Mouse (Mus musculus) G1E-ER4 (cell line): ENCODE data around the gene Rpl21. TPM values are rescaled to one million over a fixed set of nuclear protein-coding genes. Genes with fewer than 3 reads are reported as not detected.

Source experiments
- GATA1 ChIP-seq: IDR thresholded peaks from one replicate; pipeline ENCODE4 v1.8.0; 2012; ENCODE audit warnings: low read length, inconsistent platforms
- polyA plus RNA-seq: library from polyadenylated mRNA; stranded (reverse); fragments of >175 nt; gene quantifications from 2 replicates; pipeline ENCODE4 v1.2.3, GENCODE M21; 2012

Gene Rpl21
- polyA plus RNA-seq, 1 experiment, result 110 TPM

DNA sequence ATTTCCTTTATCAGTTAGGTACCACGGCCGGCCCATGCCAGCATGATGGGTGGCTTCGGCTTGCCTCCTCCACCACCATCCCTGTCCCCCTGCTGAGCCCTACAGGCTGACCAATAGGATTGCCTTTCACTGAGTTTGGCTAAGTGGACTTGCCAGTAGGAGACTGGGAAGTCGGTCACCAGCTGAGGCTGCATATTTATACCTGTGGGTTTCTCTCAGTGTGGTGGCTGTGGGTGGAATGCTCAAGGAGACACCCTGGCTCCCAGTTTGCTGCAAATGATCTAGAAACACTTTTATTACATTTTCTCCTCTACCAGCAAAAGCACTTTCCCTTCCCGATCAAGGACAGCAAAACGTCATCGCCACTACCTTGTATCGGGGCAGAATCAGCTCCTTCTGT is 15.1 kb upstream of the Rpl21 start:
- no peak for TF ChIP-seq GATA1

DNA sequence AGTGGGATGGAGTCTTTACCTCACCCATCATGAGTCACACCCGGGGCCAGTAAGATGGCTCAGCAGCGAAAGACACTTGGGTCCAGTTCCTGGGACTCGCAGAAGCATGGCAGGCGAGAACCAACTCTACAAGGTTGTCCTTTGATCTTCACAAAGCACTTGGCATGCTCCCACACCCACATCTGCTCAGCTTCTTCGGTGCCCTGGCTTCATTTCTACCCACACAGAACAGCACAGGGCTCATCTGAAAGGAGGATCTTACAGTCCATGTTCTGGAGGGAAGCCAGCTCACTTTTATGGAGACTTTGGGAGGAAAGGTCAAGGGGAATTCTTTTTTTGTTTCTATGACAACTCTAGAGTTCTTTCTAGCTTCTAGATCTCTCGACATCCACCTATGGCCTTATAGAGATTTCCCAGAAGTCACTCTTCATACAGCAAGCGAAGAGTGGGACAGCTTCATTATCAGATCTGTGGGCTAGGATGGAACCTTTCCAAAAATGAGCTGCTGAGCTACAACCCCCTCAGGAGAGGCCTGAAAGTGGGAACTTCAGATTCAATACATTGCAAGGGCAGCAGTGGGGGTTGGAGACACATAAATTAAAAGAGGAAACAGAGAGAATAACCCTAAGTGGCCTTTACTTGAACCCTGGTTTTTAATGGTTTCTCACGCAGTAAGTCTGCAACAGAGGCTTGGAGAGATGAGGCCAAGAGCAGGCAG is 13.6 kb upstream of the Rpl21 start:
- no peak for TF ChIP-seq GATA1

DNA sequence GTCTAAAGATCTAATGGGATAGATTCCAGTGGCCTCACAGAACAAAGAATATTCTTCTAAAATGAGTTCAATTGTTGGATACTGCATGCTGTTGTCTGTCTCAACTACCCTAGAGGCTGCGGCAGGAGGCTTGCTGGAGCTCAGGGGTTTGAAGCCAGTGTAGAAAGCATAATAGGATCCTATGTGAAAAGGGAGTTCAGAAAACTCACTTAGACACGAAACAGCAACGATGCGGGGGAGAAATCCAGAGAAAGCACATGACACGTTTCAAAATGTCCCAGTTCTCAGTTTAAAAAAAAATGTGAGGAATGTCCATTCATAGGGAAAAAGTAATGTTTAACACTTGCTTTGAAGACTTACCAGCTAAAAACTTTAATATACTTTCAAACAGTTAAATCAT is 9.7 kb upstream of the Rpl21 start:
- no peak for TF ChIP-seq GATA1

DNA sequence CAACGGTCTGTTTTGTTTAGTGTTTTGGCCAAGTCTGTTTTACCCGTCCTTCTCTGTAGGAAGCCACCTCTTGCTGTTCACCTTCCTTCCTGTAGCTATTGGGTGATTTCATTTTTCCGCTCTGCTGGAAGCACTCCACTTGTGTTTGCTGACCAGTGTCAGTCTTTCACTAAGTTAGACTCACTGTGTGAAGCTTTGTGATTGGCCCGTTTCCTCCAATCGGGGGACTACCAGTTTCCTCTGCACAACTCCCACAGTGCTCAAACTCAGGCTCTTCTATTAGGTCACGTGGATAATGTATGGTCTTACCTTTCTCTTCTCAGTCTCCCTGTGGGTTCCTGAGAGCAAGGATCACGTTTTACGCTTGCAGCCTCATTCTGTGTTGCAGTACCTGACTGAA is 3.2 kb upstream of the Rpl21 start:
- TF ChIP-seq GATA1, result no peak

DNA sequence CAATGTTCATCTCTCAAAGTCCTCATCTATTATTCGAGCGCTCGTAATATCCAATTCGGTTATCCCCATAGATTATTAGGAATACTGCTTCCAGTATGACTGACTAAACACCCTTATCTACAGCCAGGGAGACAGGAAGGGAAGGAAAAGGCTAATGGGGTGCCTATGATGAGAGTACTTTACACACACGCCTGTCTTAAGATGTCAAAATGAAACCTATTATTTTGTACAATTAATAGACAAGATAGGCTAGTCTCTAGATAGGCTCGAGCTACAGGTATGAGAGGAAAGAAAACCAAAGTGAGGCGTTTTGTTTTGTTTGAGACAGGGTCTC is 288 bp upstream of the Rpl21 start:
- no peak for TF ChIP-seq GATA1

DNA sequence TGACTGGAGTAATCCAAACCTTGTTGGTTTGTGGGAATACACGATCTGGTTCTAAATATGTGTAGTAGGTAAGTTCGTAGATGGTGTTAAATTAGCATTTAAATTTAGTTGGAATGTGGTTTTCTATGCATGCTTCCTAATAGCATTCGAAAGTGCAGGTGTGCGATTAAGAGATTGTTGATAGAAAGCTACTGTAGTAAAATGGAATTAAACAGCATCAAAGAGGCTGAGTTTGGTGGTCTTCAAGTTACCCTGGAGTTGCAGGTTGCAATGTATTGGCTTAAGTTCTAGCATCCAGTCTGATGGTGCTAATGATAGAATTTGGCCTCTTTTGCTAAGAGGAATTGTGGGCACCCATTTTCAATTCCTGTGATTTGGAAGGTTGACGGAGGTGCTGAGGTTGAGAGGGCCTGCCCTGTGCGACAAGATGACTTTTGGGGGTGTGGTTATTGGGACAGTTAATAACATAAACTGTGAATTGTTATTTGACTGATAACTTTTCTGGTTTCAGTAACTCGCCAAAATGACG is 1.0 kb downstream of the Rpl21 start:
- no peak for TF ChIP-seq GATA1

DNA sequence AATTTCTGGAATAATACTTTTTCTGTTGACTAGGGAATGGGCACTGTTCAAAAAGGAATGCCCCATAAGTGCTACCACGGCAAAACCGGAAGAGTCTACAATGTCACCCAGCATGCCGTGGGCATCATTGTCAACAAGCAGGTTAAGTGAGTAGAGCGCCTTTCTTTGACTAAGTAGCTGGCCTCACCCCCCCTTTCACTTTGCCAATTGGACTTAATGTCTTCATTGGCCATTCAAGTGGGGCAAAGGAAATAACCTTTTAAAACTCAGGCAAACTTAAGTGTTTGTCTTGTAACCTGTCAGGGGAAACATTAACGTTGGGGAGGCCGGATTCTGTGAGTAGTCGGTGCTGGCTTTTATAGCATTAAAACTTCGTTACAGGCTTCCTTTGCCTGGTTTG is 2.3 kb downstream of the Rpl21 start:
- no peak for TF ChIP-seq GATA1

DNA sequence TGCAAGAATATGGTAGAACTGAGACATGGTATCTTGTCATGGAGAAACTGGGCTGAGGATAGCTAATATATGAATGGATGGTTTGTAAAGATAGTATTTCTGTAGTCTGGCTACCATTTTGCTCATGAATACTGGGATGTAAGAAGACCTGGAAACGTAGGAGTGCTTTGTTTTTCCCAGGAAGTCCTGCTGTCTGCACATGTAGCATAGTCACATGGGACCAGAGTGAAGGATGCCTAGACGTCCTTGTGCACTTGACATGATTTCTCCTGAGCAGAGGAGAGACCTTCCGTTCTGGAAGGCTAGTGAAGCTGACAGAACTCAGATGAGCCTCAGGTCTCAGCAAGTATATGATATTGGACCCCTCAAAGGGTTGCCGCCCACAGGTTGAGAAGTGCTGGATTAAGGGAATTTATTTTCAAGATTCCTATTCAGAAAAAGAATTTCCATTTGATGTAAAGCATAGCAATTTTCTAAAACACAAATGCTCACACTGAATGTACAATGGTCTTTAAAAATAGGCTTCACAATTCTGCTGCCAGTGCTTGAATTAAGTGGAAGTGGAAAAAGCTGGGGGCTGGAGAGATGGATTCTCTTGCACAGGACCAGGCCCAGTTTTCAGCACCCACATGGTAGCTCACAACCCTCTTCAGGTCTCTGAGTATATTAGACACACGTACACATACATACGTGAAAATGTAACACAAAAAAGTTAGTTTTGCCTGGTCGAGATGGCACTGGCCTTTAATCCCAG is 5.5 kb downstream of the Rpl21 start:
- no peak for TF ChIP-seq GATA1

DNA sequence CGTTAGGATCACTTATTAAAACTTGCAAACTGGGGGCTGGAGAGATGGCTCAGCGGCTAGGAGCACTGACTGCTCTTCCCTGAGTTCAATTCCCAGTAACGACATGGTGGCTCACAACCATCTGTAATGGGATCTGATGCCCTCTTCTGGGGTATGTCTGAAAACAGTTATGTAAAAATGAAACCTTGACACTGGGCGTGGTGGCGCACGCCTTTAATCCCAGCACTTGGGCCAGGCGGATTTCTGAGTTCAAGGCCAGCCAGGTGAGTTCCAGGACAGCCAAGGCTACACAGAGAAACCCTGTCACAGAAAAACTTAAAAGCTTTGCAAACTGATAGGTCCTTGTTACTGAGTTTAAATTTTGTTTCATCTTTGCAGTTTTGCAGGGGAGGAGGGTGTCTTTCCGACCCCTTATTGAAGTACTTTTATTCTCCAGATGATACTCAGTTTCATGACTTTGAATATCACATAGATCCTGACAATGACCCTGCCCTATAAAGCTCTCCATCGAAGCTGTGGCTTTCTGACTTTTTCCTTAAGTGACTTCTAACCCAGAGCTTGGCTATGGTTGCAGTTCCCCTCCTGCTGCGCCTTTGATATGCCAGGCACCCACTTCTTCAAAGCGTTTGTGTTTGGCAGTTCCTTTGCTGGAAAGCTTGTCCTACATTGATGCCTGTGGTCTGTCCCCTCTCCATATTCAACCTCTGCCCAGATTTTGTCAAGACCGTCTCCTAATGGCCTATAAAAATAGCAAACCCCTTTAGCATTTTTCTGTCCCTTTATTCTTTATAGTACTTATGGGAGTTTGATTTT is 6.4 kb downstream of the Rpl21 start:
- TF ChIP-seq GATA1, result no peak

DNA sequence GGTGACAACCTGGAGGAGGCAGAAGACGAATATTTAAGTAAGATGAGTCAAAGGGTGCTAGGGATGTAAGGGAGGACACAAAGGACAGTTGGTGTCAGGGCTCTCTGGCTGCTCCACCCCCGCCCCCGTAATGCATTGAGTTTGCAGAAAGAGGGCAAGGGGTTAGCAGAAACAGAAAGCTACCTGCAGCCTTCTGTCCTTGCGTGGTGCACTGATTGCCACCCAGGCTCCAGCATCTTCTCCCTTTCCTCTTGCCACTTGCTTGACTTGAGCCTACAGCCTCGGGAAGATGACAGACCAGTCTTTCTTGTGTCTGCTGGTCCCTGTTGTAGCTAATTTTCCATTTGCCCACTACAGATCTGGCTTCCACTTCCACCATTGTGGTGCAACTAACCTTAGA is 7.1 kb downstream of the Rpl21 start:
- no peak for TF ChIP-seq GATA1

DNA sequence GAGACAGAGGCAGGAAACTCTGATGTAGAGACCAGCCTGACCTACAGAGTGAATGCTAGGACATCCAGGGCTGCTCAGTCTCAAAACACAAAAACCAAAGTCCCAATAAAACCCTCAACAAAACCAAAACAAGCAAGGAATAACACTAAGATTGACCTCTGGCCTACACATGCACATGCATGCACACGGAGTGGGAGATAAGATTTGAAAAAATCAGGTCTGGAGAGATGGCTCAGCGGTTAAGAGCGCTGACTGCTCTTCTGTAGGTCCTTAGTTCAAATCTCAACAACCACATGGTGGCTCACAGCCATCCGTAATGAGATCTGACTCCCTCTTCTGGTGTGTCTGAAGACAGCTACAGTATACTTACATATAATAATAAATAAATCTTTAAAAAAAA is 7.7 kb downstream of the Rpl21 start:
- no peak for TF ChIP-seq GATA1

DNA sequence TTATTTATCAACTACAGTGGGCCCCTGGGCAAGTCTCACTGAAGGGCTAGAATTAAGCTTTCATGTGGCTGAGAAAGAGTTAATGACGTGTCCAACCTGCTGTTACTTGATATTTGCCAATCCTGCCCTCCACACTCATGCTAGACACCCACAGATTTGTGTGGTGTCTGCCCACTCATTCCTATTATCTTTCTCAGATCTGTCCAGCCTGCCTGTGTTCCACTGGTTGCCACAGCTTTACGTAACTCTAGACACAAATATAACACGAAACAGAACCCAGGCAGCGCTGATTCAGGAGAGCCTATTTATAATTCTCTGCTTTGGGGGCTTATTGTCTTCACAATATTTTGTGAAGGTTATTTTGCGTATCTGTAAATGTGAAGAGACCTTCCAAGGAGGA is 8.6 kb downstream of the Rpl21 start:
- TF ChIP-seq GATA1, result no peak

DNA sequence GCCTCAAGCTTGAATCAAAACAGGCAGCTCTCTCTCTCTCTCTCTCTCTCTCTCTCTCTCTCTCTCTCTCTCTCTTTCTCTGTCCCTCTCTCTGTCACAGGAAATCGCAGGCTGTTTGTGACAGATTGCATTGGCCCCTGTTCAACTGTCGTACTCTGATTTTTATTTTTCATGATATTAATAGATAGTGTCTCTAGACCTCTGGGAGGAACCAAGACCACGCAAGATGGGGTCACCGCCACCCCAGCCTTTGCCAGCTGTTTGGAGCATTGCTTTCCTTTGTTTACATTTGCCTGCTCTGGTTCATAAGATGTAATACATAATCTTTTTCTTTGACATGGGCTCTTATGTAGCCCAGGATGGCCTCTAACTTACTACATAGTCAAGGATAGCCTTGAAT is 9.3 kb downstream of the Rpl21 start:
- no peak for TF ChIP-seq GATA1

DNA sequence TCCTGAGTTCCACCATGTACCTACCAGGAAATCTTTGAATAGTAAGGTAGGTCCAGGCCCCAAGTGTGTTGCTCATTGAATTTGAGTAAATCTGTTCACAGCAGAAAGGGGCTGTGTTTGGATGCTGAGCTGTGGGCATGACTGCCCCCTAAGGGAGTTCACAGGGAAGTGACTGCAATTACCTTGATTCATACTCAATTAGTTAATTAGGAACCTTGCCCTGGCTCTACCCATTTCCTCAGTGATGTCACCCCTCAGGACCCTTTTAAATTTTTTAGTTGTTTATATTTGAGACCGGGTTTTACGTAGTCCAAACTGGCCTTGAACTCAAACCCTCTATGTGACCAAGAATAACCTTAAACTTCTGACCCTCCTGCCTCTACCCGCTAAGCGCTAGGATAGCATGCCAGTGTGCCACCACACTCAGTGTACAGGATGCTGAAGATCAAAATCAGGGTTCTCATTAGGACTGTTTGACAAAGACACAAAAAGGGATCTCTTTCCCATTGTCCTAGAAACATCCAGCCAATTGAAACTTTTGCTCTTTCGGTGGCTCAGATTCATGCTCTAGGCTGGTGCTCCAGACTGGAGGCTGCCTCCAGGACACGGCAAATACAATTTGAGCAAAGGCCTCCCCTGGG is 11.7 kb downstream of the Rpl21 start:
- TF ChIP-seq GATA1, result no peak

DNA sequence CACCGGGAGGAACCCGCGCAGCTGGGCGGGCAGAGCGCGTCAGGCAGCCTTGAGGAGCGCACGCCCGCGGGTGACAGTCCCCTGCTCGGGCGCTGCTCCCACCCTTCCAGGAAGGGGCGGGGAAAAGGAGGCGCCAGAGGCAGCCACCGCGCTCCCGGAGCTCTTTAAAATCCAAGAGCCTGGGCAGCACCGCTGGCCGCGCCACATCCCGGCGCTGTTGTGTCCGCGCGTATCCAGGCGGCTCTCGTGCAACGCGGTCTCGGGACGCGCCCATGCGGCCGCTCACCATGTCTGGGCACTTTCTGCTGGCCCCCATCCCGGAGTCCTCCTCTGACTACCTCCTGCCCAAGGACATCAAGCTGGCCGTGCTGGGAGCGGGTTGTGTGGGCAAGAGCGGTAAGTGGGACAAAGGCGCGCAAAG is 12.3 kb downstream of the Rpl21 start, which contains the start of gene Rasl11a:
TSS of gene Rasl11a (plus strand) at position 127 of the 421 bp plus-strand sequence.
- no peak for TF ChIP-seq GATA1

DNA sequence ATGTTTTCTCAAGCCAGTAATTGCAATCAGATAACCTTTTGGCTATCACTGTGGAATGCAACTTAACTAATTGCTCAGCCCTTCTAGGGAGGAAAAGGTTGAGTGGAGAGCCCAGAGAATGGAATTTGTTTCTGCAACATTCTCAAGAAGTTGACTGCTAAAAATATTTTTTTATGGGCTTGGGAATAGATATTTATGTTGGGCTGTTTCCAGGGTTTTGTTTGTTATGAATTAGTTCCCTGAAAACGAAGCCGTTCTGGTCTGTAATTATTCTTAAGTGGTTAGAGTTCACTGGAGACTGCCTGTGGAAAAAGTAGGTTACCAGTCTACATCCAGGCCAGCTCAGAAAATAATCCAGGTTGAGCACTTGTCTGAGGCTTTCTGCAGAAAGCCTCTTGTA is 13.8 kb downstream of the Rpl21 start:
- no peak for TF ChIP-seq GATA1
